Mouse (Mus musculus): ENCODE results near the gene Lsm4. TPM values are rescaled to one million over a fixed set of nuclear protein-coding genes. Genes with fewer than 3 reads are reported as not detected.

Lsm4 gene
- polyA plus RNA-seq, 1 experiment from 2014 or later: 258 TPM

- ATAC-seq (replicated peaks; ENCODE audit: extremely low read depth, insufficient read depth, low FRiP score): no peak
These were observed 26.9 kb downstream of the Lsm4 start for GRCm38 (mm10) chr8:70699834-70700554.

DNA sequence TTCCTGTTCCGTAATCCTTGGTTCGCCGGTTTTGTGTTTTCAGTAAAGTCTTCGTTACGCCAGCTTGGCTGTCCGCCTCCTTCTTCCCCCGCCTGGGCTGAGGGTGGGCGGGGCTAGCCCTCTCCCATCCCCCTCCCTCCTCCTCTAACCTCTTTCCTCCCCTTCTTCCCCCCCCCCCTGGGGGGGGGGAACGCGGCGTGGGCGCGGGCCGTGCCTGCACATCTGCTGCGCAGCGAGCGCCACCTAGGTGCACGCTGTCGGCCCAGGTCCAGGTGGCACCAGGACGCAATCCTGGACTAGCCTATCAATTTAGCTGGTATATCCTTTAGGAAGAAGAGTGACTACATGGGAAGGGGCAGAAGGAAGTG, 27.5 kb downstream of the Lsm4 start:
- peak overlapping the region; percentile 73 for H3K4me2 ChIP-seq (ENCODE audit: low read depth, low read length)
- H3K36me3 ChIP-seq (ENCODE audit: control insufficient read depth, insufficient read depth): 0 out of 2 replicates have a peak, but pooled peaks cover 2% of the 10 kb centered on the region
- no peaks in the 10 kb centered on the region for H3K27me3 ChIP-seq (ENCODE audit: control insufficient read depth, insufficient read depth, low read length)
- H3K9me3 ChIP-seq (replicated peaks; ENCODE audit: control insufficient read depth, low read length): no peaks in the 10 kb centered on the region
- H3K4me3 ChIP-seq (ENCODE audit: low read length): peak overlapping the region; percentile 88
- H3K4me1 ChIP-seq (ENCODE audit: control insufficient read depth, insufficient read depth, low read length): peaks cover 40% of the 10 kb centered on the region
- peak; percentile 2; the same call in 1 of the 2 replicates for ATAC-seq (replicated peaks; ENCODE audit: extremely low read depth, insufficient read depth, low FRiP score)
- peak overlapping the region; percentile 99 for H3K27ac ChIP-seq (ENCODE audit: low read length)
- WGBS: under 1% methylated on average over 20 of the region's 20 CpGs
- peak overlapping the region; percentile 99 for H3K9ac ChIP-seq (ENCODE audit: low read length)

More at GRCm38 (mm10) chr8:70699834-70700554, 26.9 kb downstream of the Lsm4 start:
- Histone ChIP-seq H3K4me1 (ENCODE audit: control insufficient read depth, insufficient read depth, low read length) (peaks cover 45% of the 10 kb centered on the region), H3K4me3 (ENCODE audit: low read length) (peak overlapping the region; percentile 88), H3K27me3 (ENCODE audit: control insufficient read depth, insufficient read depth, low read length) (no peaks in the 10 kb centered on the region), H3K27ac (ENCODE audit: low read length) (peak overlapping the region; percentile 99), H3K9me3 (replicated peaks; ENCODE audit: control insufficient read depth, low read length) (no peaks in the 10 kb centered on the region), H3K9ac (ENCODE audit: low read length) (peak overlapping the region; percentile 99), H3K36me3 (ENCODE audit: control insufficient read depth, insufficient read depth) (0 out of 2 replicates have a peak, but pooled peaks cover 2% of the 10 kb centered on the region), H3K4me2 (ENCODE audit: low read depth, low read length) (peak overlapping the region; percentile 73)
- WGBS: under 1% methylated on average over 56 of the region's 59 CpGs

DNA sequence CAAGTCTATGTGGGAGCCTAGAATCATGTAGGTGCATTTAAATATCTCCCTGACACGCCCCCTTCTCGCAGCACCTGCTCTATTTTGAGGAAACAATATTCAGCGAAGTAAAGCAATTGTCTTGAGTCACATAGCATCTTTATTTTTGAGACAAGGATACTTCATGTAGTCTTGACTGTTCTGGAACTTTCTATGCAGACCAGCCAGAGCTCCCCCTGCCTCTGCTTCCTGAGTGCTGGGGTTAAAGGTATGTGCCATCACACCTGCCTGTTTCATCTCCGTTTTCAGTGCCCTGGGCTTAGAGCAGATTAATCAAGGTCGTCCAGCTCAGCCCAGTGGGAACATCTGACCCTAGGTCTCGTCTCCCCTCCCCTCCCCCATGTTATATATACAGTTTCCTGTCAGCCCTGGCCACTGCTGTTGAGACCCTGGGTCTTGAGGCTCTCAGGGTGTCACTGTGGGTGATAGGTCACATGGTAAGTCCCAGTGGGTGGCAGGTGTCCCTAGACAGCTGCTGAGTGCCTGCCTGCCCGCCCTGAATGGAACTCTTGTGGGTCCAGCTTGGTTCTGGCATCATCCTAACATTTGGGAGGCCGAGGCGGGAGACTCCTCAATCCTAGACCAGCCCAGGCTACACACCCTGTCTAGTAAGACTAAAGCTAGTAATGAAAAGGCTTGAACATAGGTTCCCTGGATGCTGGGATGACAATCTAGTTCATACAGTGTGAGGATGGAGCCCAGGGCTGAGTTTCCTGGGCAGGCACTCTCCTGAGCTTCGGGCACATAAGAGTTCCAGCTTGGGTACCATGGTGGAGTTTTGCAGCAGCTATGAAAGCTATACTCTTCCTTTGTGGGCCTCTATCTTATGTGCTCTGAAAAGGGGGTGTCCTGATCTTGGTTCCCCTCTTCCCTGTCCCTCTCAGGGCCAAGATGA, 28.3 kb downstream of the Lsm4 start:
- peak overlapping the region; percentile 99 for H3K9ac ChIP-seq (ENCODE audit: low read length)
- no peaks in the 10 kb centered on the region for H3K27me3 ChIP-seq (ENCODE audit: control insufficient read depth, insufficient read depth, low read length)
- peaks cover 33% of the 10 kb centered on the region for H3K4me1 ChIP-seq (ENCODE audit: control insufficient read depth, insufficient read depth, low read length)
- no peak for ATAC-seq (replicated peaks; ENCODE audit: extremely low read depth, insufficient read depth, low FRiP score)
- 49% methylated on average over 10 of the region's 10 CpGs for WGBS
- H3K9me3 ChIP-seq (replicated peaks; ENCODE audit: control insufficient read depth, low read length): no peaks in the 10 kb centered on the region
- H3K27ac ChIP-seq (ENCODE audit: low read length): peak overlapping the region; percentile 99
- H3K4me3 ChIP-seq (ENCODE audit: low read length): peak overlapping the region; percentile 88
- 0 out of 2 replicates have a peak, but pooled peaks cover 2% of the 10 kb centered on the region for H3K36me3 ChIP-seq (ENCODE audit: control insufficient read depth, insufficient read depth)
- peak overlapping the region; percentile 73 for H3K4me2 ChIP-seq (ENCODE audit: low read depth, low read length)

DNA sequence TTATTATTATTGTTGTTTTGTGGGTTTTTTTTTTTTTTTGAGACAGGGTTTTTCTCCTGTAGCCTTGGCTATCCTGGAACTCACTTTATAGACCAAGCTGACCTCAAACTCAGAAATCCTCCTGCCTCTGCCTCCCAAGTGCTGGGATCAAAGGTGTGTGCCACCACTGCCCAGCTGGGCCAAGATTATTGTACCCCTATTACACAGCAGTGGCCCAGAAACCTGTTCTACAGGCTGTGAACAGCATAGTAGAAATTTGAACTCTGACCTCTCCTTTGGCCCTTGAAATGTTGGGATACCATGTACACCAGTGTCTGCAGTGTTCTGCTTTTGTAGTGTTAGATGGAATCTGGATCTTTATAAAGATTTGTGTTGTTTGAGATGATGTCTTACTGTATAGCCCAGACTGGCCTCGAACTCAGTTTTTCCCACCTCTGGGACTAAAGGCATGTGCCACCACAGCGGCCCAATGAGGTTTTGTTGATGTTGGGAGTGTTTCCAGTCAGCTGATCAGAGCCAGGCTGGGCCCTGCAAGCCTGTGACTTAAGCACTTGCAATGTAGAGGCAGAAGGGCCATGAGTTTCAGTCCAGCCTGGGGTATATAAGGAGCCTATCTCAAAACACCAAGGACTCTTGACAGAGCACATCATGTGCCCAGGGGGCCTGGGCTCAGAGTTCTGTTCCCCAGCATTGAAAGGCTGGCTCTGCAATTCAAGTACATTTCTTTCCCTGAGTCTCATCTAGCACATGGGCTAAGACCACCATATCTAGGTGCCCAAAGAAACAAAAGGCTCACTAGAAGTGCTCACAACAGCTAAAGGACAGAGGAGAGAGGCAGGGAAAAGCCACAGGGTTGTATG, 29.2 kb downstream of the Lsm4 start:
- H3K4me1 ChIP-seq (ENCODE audit: control insufficient read depth, insufficient read depth, low read length): peaks cover 25% of the 10 kb centered on the region
- peak overlapping the region; percentile 73; the same call in 1 of the 2 replicates for H3K4me2 ChIP-seq (ENCODE audit: low read depth, low read length)
- H3K9ac ChIP-seq (ENCODE audit: low read length): no peak overlapping the region
- ATAC-seq (replicated peaks; ENCODE audit: extremely low read depth, insufficient read depth, low FRiP score): no peak
- no peaks in the 10 kb centered on the region for H3K27me3 ChIP-seq (ENCODE audit: control insufficient read depth, insufficient read depth, low read length)
- no peaks in the 10 kb centered on the region for H3K9me3 ChIP-seq (replicated peaks; ENCODE audit: control insufficient read depth, low read length)
- H3K4me3 ChIP-seq (ENCODE audit: low read length): no peak overlapping the region; the same call in 1 of the 2 replicates
- 0 out of 2 replicates have a peak, but pooled peaks cover 2% of the 10 kb centered on the region for H3K36me3 ChIP-seq (ENCODE audit: control insufficient read depth, insufficient read depth)
- H3K27ac ChIP-seq (ENCODE audit: low read length): peak overlapping the region; percentile 2; the same call in 1 of the 2 replicates
- WGBS: 72% methylated on average over 2 of the region's 2 CpGs

- Histone ChIP-seq H3K36me3 (ENCODE audit: control insufficient read depth, insufficient read depth) (0 out of 2 replicates have a peak, but pooled peaks cover 2% of the 10 kb centered on the region), H3K4me2 (ENCODE audit: low read depth, low read length) (no peak overlapping the region), H3K4me3 (ENCODE audit: low read length) (no peak overlapping the region), H3K9me3 (replicated peaks; ENCODE audit: control insufficient read depth, low read length) (no peaks in the 10 kb centered on the region), H3K27me3 (ENCODE audit: control insufficient read depth, insufficient read depth, low read length) (no peaks in the 10 kb centered on the region), H3K4me1 (ENCODE audit: control insufficient read depth, insufficient read depth, low read length) (peaks cover 19% of the 10 kb centered on the region), H3K9ac (ENCODE audit: low read length) (no peak overlapping the region), H3K27ac (ENCODE audit: low read length) (0 out of 2 replicates have a peak overlapping the region, but pooled peaks have one; percentile 2)
- ATAC-seq (replicated peaks; ENCODE audit: extremely low read depth, insufficient read depth, low FRiP score): no peak
- 65% methylated on average over 3 of the region's 3 CpGs for WGBS
These were observed 29.8 kb downstream of the Lsm4 start for GRCm38 (mm10) chr8:70702842-70703182.

DNA sequence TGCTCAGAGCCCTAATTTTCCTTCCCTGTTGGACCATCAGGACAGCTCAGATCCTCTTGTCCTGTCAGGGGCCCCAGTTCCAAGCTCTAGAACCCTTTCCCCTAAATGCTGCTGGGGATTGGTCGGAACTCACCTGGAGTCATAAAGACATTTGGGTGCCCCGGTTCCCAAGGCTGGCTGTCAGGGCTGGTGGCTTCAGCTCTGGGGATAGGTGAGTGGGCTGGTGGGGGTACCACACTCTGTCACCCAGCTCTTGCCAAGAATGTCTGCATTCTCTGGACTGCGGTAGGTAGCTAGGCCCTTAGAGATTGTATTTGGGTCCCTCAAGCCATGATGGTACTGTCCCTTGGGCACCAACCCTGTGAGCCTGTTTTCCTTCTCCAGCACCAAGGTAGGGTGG, 30.2 kb downstream of the Lsm4 start, which contains the start of gene Iqcn:
TSS of gene Iqcn (plus strand) at position 171 of the 400 bp plus-strand sequence.
- no peak for ATAC-seq (replicated peaks; ENCODE audit: extremely low read depth, insufficient read depth, low FRiP score)
- Histone ChIP-seq H3K9me3 (replicated peaks; ENCODE audit: control insufficient read depth, low read length) (no peaks in the 10 kb centered on the region), H3K27ac (ENCODE audit: low read length) (peak within 1 kb of the TSS; percentile 2; the same call in 1 of the 2 replicates), H3K27me3 (ENCODE audit: control insufficient read depth, insufficient read depth, low read length) (no peaks in the 10 kb centered on the region), H3K4me1 (ENCODE audit: control insufficient read depth, insufficient read depth, low read length) (peaks cover 16% of the 10 kb centered on the region), H3K4me2 (ENCODE audit: low read depth, low read length) (no peak within 1 kb of the TSS), H3K4me3 (ENCODE audit: low read length) (no peak within 1 kb of the TSS), H3K36me3 (ENCODE audit: control insufficient read depth, insufficient read depth) (0 out of 2 replicates have a peak, but pooled peaks cover 2% of the 10 kb centered on the region), H3K9ac (ENCODE audit: low read length) (no peak within 1 kb of the TSS)
- 82% methylated on average over 3 of the region's 3 CpGs for WGBS

DNA sequence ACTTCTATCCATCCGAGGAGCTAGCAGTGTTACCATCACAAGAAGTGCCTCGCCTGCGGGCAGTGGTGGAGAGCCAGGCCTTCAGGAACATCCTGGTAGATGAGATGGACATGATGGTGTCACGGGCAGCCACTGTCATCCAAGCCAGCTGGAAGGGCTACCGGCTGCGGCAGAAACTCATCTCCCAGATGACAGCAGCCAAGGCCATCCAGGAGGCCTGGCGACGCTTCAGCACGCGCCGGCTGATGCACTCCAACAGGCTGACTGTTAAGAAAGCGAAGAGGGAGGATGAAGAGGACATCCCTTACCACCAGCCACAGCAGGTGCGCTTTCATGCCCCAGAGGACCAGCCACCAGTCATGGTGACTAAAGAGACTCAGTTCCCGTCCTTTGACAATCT, 35.2 kb downstream of the Lsm4 start:
- Histone ChIP-seq H3K9me3 (replicated peaks; ENCODE audit: control insufficient read depth, low read length) (no peaks in the 10 kb centered on the region), H3K4me3 (ENCODE audit: low read length) (no peak overlapping the region), H3K4me2 (ENCODE audit: low read depth, low read length) (no peak overlapping the region), H3K27me3 (ENCODE audit: control insufficient read depth, insufficient read depth, low read length) (no peaks in the 10 kb centered on the region), H3K9ac (ENCODE audit: low read length) (no peak overlapping the region), H3K4me1 (ENCODE audit: control insufficient read depth, insufficient read depth, low read length) (no peaks in the 10 kb centered on the region), H3K27ac (ENCODE audit: low read length) (no peak overlapping the region), H3K36me3 (ENCODE audit: control insufficient read depth, insufficient read depth) (no peaks in the 10 kb centered on the region)
- ATAC-seq (replicated peaks; ENCODE audit: extremely low read depth, insufficient read depth, low FRiP score): no peak
- WGBS: 87% methylated on average over 14 of the region's 14 CpGs

DNA sequence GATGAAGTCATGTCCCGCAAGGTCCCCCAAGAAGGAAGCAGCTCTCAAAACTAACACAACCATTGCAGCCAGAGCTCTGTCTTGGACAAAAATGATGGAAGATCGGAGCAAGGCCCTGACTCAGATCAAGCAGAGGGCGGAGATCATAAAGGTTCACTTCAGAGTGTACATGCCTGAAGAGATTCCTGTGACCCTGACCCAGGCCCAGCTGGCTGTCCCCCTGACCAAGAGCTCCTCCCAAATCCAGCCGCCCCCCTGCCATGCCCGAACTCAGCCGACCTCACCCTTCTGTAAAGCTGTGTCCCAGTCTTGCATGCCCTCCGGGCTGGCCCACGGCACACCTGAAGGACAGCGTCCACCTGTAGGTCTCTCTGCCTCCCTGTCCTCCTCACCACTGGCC, 36.7 kb downstream of the Lsm4 start:
- Histone ChIP-seq H3K4me2 (ENCODE audit: low read depth, low read length) (no peak overlapping the region), H3K9me3 (replicated peaks; ENCODE audit: control insufficient read depth, low read length) (no peaks in the 10 kb centered on the region), H3K4me1 (ENCODE audit: control insufficient read depth, insufficient read depth, low read length) (no peaks in the 10 kb centered on the region), H3K36me3 (ENCODE audit: control insufficient read depth, insufficient read depth) (no peaks in the 10 kb centered on the region), H3K4me3 (ENCODE audit: low read length) (no peak overlapping the region), H3K27me3 (ENCODE audit: control insufficient read depth, insufficient read depth, low read length) (no peaks in the 10 kb centered on the region), H3K9ac (ENCODE audit: low read length) (no peak overlapping the region), H3K27ac (ENCODE audit: low read length) (no peak overlapping the region)
- WGBS: 94% methylated on average over 9 of the region's 9 CpGs
- no peak for ATAC-seq (replicated peaks; ENCODE audit: extremely low read depth, insufficient read depth, low FRiP score)

All from heart, embryonic 16.5 days (tissue).